Mouse (Mus musculus) forebrain, embryonic 11.5 days (tissue): ENCODE data around the gene Nme9. TPM values are rescaled to one million over a fixed set of nuclear protein-coding genes. Genes with fewer than 3 reads are reported as not detected.

Experiments
- ATAC-seq: fragments of 200-750 bp; cut with Nextera tagmentation; replicated peaks from 2 replicates; pipeline ENCODE4 v1.8.0; 2017; ENCODE audit warnings: moderate TSS enrichment; ENCODE audit not compliant: low FRiP score
- DNase-seq: peaks from one replicate; pipeline ENCODE4 v3.0.0-alpha.2; 2017; ENCODE audit warnings: low spot score
- H3K27ac ChIP-seq: fragments of 300-500 bp; sonication (generic); 2 replicates; pipeline ENCODE4 v1.5.1; 2014; ENCODE audit warnings: low read depth, low read length
- H3K27me3 ChIP-seq: fragments of 300-500 bp; sonication (generic); 2 replicates; pipeline ENCODE4 v1.6.1; 2014; ENCODE audit warnings: mild to moderate bottlenecking, low read length, mixed read lengths; ENCODE audit not compliant: control insufficient read depth, insufficient read depth
- H3K36me3 ChIP-seq: fragments of 300-500 bp; sonication (generic); 2 replicates; pipeline ENCODE4 v1.6.1; 2014; ENCODE audit warnings: mild to moderate bottlenecking, low read length, moderate library complexity, mixed read lengths; ENCODE audit not compliant: control insufficient read depth, insufficient read depth
- H3K4me1 ChIP-seq: fragments of 300-500 bp; sonication (generic); replicated peaks from 2 replicates; pipeline ENCODE4 v1.6.1; 2014; ENCODE audit warnings: low read length, mixed read lengths; ENCODE audit not compliant: control insufficient read depth, insufficient read depth
- H3K4me2 ChIP-seq: fragments of 300-500 bp; sonication (generic); 2 replicates; pipeline ENCODE4 v1.6.1; 2014; ENCODE audit warnings: low read depth, mild to moderate bottlenecking, low read length, moderate library complexity, mixed read lengths; ENCODE audit not compliant: severe bottlenecking
- H3K4me3 ChIP-seq: fragments of 300-500 bp; sonication (generic); 2 replicates; pipeline ENCODE4 v1.5.1; 2014; ENCODE audit warnings: low read depth, low read length
- H3K9ac ChIP-seq: fragments of 300-500 bp; sonication (generic); 2 replicates; pipeline ENCODE4 v1.6.1; 2014; ENCODE audit warnings: low read length
- H3K9me3 ChIP-seq: fragments of 300-500 bp; sonication (generic); 2 replicates; pipeline ENCODE4 v1.6.1; 2016; ENCODE audit warnings: low read length, mixed read lengths; ENCODE audit not compliant: control insufficient read depth
- WGBS: fragments of 180-500 bp; shearing (Covaris S2); extraction: QIAGEN DNeasy Blood & Tissue Kit; methylation state at CpG from one replicate; pipeline ENCODE4 v1.1.7; 2014; 5-methylcytosine and 5-hydroxymethylcytosine counted together
- polyA plus RNA-seq: library from polyadenylated mRNA; unstranded; fragments of >200 nt; fragmentation: Nextera tagmentation; extraction: Ambion mirVana; gene quantifications from 2 replicates; pipeline ENCODE4 v1.2.1, GENCODE M21; 2014

Gene Nme9
- polyA plus RNA-seq, 1 experiment from 2014 or later, result not detected

DNA sequence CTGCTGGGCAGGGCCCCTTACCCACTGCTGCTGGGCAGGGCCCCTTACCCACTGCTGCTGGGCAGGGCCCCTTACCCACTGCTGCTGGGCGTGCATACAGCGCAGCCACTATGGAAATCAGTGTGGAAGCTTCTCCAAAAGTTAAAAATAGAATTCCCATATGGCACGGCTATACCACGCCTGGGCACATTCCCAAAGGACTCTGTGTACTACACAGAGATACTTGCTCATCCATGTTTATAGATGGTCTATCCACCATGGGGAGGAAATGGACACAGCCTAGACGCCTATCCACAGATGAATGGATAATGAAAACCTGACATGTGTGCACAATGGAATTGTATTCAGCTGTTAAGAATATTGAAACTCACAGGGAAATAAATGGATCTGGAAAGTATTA lies 10.3 kb upstream of the Nme9 start:
- no peak overlapping the region for H3K4me2 ChIP-seq
- no peaks in the 10 kb centered on the region for H3K9me3 ChIP-seq
- no peak for ATAC-seq
- no peaks in the 10 kb centered on the region for H3K36me3 ChIP-seq
- no peaks in the 10 kb centered on the region; the same call in 1 of the 2 replicates for H3K4me1 ChIP-seq
- 81% methylated on average over 5 of the region's 5 CpGs for WGBS
- no peak overlapping the region for H3K27ac ChIP-seq
- no peak overlapping the region for H3K4me3 ChIP-seq
- no peak overlapping the region for H3K9ac ChIP-seq
- no peak for DNase-seq
- peaks cover 8% of the 10 kb centered on the region for H3K27me3 ChIP-seq

DNA sequence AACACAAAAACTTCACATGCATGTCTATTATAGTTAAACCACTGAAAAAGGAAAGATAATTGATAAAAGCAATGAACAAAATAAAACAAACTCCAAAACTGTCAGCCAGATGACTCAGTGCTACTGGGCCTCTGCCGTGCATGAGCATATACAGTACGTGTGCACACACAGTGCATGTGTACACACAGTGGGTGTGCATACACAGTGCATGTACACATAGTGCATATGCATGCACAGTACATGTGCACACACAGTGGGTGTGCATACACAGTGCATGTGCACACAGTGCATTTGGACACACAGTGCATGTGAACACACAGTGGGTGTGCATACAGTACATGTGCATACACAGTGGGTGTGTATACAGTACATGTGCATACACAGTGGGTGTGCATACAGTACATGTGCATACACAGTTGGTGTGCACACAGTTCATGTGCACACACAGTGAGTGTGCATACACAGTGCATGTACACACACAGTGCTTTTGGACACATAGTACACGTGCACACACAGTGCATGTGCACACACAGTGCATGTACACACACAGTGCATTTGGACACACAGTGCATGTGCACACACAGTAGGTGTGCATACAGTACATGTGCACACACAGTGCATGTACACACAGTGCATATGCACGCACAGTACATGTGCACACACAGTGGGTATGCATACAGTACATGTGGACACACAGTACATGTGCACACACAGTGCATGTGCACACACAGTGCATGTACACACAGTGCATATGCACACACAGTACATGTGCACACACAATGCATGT lies 9.4 kb upstream of the Nme9 start:
- H3K4me2 ChIP-seq, result no peak overlapping the region
- no peaks in the 10 kb centered on the region for H3K9me3 ChIP-seq
- no peaks in the 10 kb centered on the region for H3K36me3 ChIP-seq
- 0 out of 2 replicates have a peak, but pooled peaks have one; percentile 10 for ATAC-seq
- 92% methylated on average over 4 of the region's 4 CpGs for WGBS
- H3K4me3 ChIP-seq, result no peak overlapping the region
- no peak overlapping the region for H3K9ac ChIP-seq
- peaks cover 8% of the 10 kb centered on the region for H3K27me3 ChIP-seq
- DNase-seq, result no peak
- no peak overlapping the region for H3K27ac ChIP-seq
- H3K4me1 ChIP-seq, result no peaks in the 10 kb centered on the region; the same call in 1 of the 2 replicates

DNA sequence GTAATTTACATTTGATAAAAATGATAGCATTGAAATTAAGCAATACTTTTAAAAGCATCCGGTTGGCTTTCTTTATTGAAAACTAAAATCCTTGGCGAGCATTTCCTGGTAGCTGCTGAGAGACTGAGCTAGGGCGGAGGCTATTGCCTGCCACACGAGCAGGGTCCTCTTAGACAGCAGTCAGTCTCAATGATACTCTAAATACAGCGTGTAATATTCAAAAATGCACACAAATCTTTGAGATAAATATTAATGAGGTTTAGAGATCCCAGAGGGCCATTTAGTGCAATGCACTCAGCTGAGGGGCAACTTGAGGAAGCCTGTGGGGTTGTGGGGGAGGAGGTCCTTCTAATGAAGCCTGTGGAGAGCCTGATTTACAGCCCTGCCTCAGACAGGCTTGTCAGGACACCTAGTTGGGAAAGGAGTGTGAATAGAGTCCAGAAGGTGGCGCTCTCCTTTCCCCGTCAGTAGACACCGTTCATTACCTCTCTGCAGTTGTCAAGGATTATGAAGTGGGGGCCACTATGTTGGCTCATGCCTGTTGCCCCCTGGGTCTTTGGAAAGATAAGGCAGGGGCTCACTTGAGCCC lies 6.6 kb upstream of the Nme9 start:
- no peaks in the 10 kb centered on the region for H3K4me1 ChIP-seq
- 46% methylated on average over 8 of the region's 8 CpGs for WGBS

DNA sequence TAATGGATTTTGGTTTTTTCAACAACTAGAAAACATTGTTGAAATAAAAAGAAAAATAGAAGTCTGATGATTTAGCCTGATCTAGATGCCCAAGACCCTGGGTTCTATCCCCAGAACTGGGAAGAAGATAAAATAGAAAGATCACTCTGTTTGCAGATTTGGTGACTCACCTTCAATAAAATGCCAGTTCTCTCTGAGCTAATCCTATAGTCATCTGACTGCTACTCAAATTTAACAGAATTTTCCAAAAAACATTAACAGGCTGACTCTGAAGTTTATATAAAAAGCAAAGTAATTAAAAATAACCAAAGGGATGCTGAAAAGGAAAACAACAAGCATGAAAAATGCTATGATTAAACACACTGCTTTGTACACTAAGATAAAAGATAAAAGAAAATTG lies 5.0 kb upstream of the Nme9 start:
- Histone ChIP-seq H3K36me3 (no peaks in the 10 kb centered on the region), H3K9me3 (no peaks in the 10 kb centered on the region), H3K27me3 (no peaks in the 10 kb centered on the region), H3K4me1 (no peaks in the 10 kb centered on the region), H3K4me3 (no peak overlapping the region), H3K27ac (no peak overlapping the region), H3K4me2 (no peak overlapping the region), H3K9ac (no peak overlapping the region)
- no peak for DNase-seq
- no peak for ATAC-seq

More for the DNA sequence above, 6.6 kb upstream of the Nme9 start:
- Histone ChIP-seq H3K4me3 (no peak overlapping the region), H3K9ac (no peak overlapping the region), H3K27me3 (no peaks in the 10 kb centered on the region), H3K27ac (no peak overlapping the region), H3K9me3 (no peaks in the 10 kb centered on the region), H3K36me3 (no peaks in the 10 kb centered on the region), H3K4me2 (no peak overlapping the region)
- DNase-seq (no peak), ATAC-seq (no peak; the same call in 1 of the 2 replicates)

DNA sequence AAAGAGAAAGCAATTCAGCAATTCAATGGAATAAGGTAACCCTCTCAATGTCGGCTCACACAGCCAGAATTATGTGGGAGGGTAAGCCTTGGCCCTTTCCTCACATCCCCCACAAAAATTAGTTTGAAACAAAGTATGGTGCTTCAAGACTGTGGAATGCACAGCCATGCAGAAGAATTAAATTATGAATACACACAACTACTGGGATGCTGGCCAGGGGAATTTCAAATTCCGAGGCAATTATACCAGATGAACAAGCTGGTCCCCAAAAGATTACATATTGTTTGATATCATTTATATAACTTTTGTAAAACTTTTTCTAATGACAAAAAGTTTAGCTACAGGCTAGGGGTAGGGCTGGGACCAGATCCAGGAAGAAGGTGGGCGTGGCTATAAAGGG lies 4.0 kb upstream of the Nme9 start:
- Histone ChIP-seq H3K36me3 (no peaks in the 10 kb centered on the region), H3K9me3 (no peaks in the 10 kb centered on the region), H3K27ac (no peak overlapping the region), H3K9ac (no peak overlapping the region), H3K27me3 (no peaks in the 10 kb centered on the region), H3K4me3 (no peak overlapping the region), H3K4me2 (no peak overlapping the region), H3K4me1 (no peaks in the 10 kb centered on the region)
- 74% methylated on average over 3 of the region's 3 CpGs for WGBS
- ATAC-seq (no peak), DNase-seq (no peak)

DNA sequence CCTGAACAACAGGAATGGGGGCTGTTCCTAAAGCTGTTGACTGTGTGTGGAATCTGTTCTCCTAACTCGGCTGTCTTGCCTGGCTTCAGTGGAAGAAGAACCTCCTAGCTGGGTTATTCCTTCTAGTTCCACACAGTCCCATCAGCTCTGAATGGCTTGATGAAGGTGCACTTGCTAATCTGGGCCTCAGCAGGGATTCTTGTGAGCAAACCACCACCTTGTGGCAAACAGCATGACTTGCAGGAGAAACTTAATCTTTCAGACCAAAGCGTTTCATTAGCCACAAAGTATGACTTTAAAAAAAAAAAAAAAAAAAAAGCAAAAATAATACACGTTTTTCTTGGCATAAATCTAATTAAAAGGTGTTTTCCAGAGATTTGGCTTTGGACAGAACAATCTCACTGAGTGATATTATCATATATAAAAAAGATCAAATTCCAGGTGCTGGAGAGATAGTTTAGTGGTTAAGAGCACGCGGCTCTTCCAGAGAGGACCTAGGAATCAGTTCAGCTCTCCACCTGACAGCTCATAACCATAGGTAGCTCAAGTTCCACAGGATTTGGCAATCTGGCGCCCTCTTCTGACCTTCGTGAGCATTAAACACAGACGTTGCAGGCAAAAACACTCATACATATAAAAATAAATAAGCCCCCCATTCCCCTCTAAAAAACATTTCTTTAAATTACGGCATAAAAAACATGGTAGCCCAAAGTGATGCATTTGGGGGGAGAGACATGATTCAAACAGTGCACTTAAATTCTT lies 1.2 kb upstream of the Nme9 start:
- DNase-seq (no peak), ATAC-seq (no peak)
- Histone ChIP-seq H3K4me1 (no peaks in the 10 kb centered on the region), H3K27me3 (no peaks in the 10 kb centered on the region), H3K27ac (no peak overlapping the region), H3K9me3 (no peaks in the 10 kb centered on the region), H3K4me3 (no peak overlapping the region), H3K9ac (no peak overlapping the region), H3K36me3 (no peaks in the 10 kb centered on the region), H3K4me2 (no peak overlapping the region)
- 41% methylated on average over 9 of the region's 9 CpGs for WGBS

DNA sequence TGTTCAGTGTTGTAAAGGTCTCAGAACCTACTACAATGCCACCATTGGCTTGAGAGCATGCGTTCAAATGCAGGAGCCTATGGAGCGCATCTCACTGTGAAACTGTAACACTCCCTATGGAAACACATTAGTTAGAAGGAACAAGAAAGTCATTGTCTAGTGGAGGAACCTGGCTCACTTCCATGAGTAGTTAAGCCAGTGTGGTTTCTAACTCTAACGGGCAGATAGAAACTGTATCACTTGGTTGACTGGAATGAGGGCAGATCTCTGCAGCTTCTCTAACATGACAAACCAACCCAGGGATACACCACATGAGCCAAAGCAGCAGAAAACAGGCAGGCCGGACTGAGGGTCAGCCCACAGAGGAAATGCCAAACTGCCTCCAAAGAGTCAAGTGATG lies 2.9 kb downstream of the Nme9 start:
- no peaks in the 10 kb centered on the region for H3K36me3 ChIP-seq

DNA sequence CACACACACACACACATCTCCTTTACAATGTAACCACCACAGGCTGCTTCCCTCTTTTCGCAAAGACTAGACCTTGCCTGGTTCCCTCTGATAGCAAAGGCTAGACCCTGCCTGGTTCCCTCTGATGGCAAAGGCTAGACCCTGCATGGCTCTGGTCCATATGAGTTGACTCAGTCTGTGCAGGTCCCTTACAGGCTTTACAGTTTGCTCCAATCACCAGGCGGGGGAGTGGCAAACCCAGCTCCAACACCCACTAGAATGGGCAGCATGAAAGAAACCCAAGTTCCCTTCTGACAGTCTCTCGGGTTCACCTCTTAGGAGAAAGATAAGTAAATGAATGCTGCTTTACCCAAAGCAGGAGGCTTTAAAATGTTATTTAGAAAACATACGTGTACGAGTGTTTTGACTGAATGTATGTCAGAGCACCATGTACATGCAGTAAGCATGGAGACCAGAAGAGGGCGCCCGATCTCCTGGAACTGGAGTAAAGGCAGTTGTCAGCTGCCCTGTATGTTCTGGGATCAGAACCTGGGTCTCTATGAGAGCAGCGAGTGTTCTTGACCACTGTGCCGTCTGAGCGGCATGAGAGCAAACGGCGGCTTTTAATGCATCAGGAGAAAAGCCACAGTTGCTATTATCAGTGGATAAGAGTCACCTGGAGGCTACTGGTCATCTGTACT lies 7.4 kb downstream of the Nme9 start:
- 44% methylated on average over 12 of the region's 12 CpGs for WGBS
- Histone ChIP-seq H3K4me1 (no peaks in the 10 kb centered on the region), H3K9ac (no peak overlapping the region)

More for the DNA sequence above, 2.9 kb downstream of the Nme9 start:
- H3K4me1 ChIP-seq, result no peaks in the 10 kb centered on the region
- DNase-seq (no peak), ATAC-seq (no peak)
- no peak overlapping the region for H3K9ac ChIP-seq
- no peaks in the 10 kb centered on the region for H3K27me3 ChIP-seq
- H3K27ac ChIP-seq, result no peak overlapping the region
- H3K4me3 ChIP-seq, result no peak overlapping the region
- H3K9me3 ChIP-seq, result no peaks in the 10 kb centered on the region
- H3K4me2 ChIP-seq, result no peak overlapping the region
- 88% methylated on average over 4 of the region's 4 CpGs for WGBS

More for the DNA sequence above, 7.4 kb downstream of the Nme9 start:
- Histone ChIP-seq H3K27me3 (no peaks in the 10 kb centered on the region), H3K4me3 (no peak overlapping the region), H3K4me2 (no peak overlapping the region), H3K36me3 (no peaks in the 10 kb centered on the region), H3K9me3 (no peaks in the 10 kb centered on the region), H3K27ac (no peak overlapping the region)
- no peak for ATAC-seq
- DNase-seq, result peak; percentile 74
